Mouse (Mus musculus) embryonic fibroblast, embryonic 13.5 days (primary cell): ENCODE measurements at regions not wholly inside any gene's neighbourhood (a gene's known extent, or its start where the extent isn't known, plus 50 kb on each side); places are given as distances from the start of the nearest gene placed in this dataset.

Source experiments
- CTCF ChIP-seq: IDR thresholded peaks from 2 replicates; pipeline ENCODE4 v1.5.1; 2011; ENCODE audit warnings: mild to moderate bottlenecking, control low read depth, low read length, moderate library complexity, borderline replicate concordance; ENCODE audit not compliant: insufficient read depth
- POLR2A ChIP-seq: IDR thresholded peaks from 2 replicates; pipeline ENCODE4 v1.6.1; 2011; ENCODE audit warnings: low read depth, mild to moderate bottlenecking, control low read depth, low read length, moderate library complexity

GRCm38 (mm10) chr15:63411771-63412118, 433.2 kb downstream of the Gsdmc2 start:
- no peak for TF ChIP-seq CTCF
- no peak for TF ChIP-seq POLR2A
